Mouse (Mus musculus): ENCODE measurements at regions not wholly inside any gene's neighbourhood (a gene's known extent, or its start where the extent isn't known, plus 50 kb on each side); places are given as distances from the start of the nearest gene placed in this dataset.

- in situ Hi-C loops (cut with MboI, MseI) = loop anchor here (10.0 kb wide), 1 partner anchor 629 kb away; no protein-coding TSS in a partner anchor
Observed at GRCm38 (mm10) chr8:55754189-55754588, 152.6 kb downstream of the Adam29 start.

DNA sequence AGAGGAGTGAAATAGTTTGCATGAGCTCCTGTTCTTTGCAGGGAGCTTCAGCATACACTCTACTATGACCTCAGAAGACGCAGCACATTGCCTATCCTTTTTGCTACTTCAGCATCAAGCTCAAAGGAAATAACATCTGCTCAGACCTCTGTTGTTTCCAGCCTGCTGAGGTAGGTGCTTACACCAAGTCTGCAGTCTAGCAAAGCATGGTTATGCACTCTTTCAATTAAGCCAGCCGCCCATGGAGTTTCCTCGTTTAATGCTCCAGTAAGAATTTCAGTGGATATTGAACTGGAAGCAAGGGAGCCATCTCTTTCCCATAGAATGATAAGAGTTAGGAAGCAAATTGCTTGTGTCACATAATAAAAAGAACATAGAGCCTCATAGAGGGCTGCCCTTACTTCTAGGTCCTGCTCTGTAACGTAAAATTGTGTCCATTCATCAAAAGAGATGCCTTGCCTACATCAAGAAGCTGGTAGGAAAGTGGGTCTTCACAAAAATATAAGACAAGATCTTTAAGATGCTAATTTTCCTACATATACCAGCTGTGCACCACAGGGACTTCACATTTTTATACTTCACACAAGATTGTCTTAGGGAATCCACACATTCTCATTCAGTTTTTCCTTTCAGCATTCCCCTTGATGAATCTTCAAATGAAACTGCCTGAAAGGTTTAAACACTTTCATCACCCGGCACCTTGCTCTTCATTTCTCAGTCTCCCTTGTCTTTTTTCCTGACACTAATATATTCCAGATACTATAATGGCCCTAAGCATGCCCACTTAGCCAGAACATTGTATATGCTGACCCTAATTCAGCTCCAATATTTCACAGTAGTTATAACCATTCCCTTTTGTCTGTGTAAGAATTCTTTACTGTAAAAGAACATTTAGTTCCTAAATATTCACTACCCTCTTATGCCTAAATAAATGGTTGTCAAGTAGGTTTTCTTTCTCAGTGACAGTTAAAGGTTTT lies 182.2 kb downstream of the Adam29 start:
- in situ Hi-C loops (cut with MboI, MseI) = loop anchor here (25.0 kb wide), 1 partner anchor 612 kb away; no protein-coding TSS in a partner anchor

- in situ Hi-C loops (cut with MboI, MseI) = no loop called here
Observed at GRCm38 (mm10) chr8:55691791-55692190, 215.0 kb downstream of the Adam29 start.

- in situ Hi-C loops (cut with MboI, MseI) = no loop called here
Observed at GRCm38 (mm10) chr8:55680436-55680835, 226.3 kb downstream of the Adam29 start.

DNA sequence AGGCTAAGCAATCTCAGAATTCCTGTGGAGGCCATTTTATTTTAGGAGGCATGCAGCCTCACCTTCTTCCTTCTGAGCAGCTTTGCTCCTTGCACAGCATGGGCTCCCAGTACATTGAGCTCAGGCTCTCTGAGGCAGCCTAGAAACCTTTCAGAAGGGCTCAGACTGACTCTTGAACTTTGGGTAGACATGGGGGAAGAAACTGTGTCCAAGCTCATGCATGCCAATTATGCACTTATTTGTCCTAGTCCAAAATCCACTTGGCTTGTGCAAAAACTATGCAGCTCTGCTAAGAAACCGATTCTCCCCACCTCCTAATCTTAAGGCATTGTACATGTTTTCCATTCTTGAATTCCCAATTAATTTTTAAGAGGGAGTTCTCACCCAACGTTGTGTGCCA lies 268.0 kb downstream of the Adam29 start:
- in situ Hi-C loops (cut with MboI, MseI) = no loop called here

DNA sequence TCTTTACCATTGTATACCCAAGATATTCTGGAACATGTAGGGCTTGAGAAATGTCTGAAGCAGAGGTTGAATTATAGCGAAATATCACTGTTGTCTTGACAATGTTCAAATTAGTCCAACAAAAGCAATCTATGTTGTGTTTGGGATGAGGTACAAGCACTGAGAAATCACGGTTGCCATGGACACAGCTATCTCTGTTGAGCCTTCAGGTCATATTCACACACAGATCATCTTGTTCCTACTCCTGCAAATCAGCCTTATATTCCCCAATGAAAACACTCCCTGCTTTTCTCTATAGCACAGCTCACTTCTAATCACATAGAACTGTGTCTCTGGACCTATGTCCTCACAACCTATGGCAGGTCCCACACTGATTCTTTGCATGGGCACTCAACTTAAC lies 284.3 kb downstream of the Adam29 start:
- in situ Hi-C loops (cut with MboI, MseI) = loop anchor here (25.0 kb wide), 1 partner anchor 510 kb away; no protein-coding TSS in a partner anchor

Measured in T-helper 1 cell (primary cell).